Mouse (Mus musculus) embryonic facial prominence, embryonic 15.5 days (tissue): ENCODE data around the gene Mettl16. TPM values are rescaled to one million over a fixed set of nuclear protein-coding genes. Genes with fewer than 3 reads are reported as not detected.
A peak's percentile ranks its signal among the peaks of the same experiment; 100 is the strongest.

Source experiments
- ATAC-seq: fragments of 200-750 bp; cut with Nextera tagmentation; 2 replicates; pipeline ENCODE4 v1.8.0; 2017; ENCODE audit warnings: low read depth, moderate TSS enrichment; ENCODE audit not compliant: insufficient number of reproducible peaks, low FRiP score, low TSS enrichment
- H3K27ac ChIP-seq: fragments of 300-500 bp; sonication (generic); replicated peaks from 2 replicates; pipeline ENCODE4 v1.5.1; 2015; ENCODE audit warnings: mild to moderate bottlenecking, inconsistent platforms
- H3K27me3 ChIP-seq: fragments of 300-500 bp; sonication (generic); 2 replicates; pipeline ENCODE4 v1.6.1; 2015; ENCODE audit warnings: inconsistent platforms
- H3K36me3 ChIP-seq: fragments of 300-500 bp; sonication (generic); 2 replicates; pipeline ENCODE4 v1.6.1; 2015; ENCODE audit warnings: mild to moderate bottlenecking, inconsistent platforms
- H3K4me1 ChIP-seq: fragments of 300-500 bp; sonication (generic); 2 replicates; pipeline ENCODE4 v1.6.1; 2015; ENCODE audit warnings: inconsistent platforms
- H3K4me2 ChIP-seq: fragments of 300-500 bp; sonication (generic); replicated peaks from 2 replicates; pipeline ENCODE4 v1.6.1; 2015; ENCODE audit warnings: mild to moderate bottlenecking, inconsistent platforms
- H3K4me3 ChIP-seq: fragments of 300-500 bp; sonication (generic); replicated peaks from 2 replicates; pipeline ENCODE4 v1.5.1; 2015; ENCODE audit warnings: mild to moderate bottlenecking, inconsistent platforms
- H3K9ac ChIP-seq: fragments of 300-500 bp; sonication (generic); 2 replicates; pipeline ENCODE4 v1.6.1; 2015; ENCODE audit warnings: inconsistent platforms
- H3K9me3 ChIP-seq: fragments of 300-500 bp; sonication (generic); replicated peaks from 2 replicates; pipeline ENCODE4 v1.6.1; 2016; ENCODE audit warnings: inconsistent platforms
- WGBS: fragments of 180-500 bp; shearing (Covaris S2); methylation state at CpG from one replicate; pipeline ENCODE4 v1.1.7; 2015; 5-methylcytosine and 5-hydroxymethylcytosine counted together
- microRNA-seq: library from miRNA; unstranded; fragments of <30 nt; microRNA quantifications from one replicate; pipeline ENCODE4, GENCODE M21; 2016; ENCODE audit warnings: borderline number of aligned reads
- polyA plus RNA-seq: library from polyadenylated mRNA; unstranded; fragments of >200 nt; fragmentation: Nextera tagmentation; extraction: Ambion mirVana; gene quantifications from 2 replicates; pipeline ENCODE4 v1.2.1, GENCODE M21; 2015

Gene Mettl16
- polyA plus RNA-seq, 1 experiment from 2014 or later: 45.8 TPM

DNA sequence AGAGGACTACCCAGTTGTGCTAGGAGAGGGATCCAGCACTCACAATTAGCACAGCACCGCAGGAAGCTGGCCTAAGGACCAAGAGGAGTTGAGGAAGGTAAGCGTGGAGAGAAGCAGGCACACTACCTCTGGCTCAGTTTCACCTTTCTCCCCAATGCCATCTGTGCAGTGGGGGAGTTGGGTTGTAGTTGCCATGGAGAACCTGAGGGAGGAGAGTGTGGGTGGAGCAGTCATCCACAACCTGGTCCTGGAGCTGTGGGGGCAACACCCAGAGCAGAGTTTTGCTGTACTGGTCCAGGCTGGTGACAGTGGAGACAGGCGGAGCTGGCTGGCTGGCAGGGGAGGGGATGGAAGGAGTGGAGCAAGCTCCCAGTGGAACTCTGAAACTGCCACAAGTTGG is 104.0 kb downstream of the Mettl16 start:
- H3K4me1 ChIP-seq: peaks cover 30% of the 10 kb centered on the region
- no peak for ATAC-seq
- no peak overlapping the region for H3K9ac ChIP-seq
- peak overlapping the region; percentile 48 for H3K27ac ChIP-seq
- no peaks in the 10 kb centered on the region for H3K9me3 ChIP-seq
- no peaks in the 10 kb centered on the region for H3K27me3 ChIP-seq
- no peaks in the 10 kb centered on the region for H3K36me3 ChIP-seq
- H3K4me3 ChIP-seq: no peak overlapping the region
- H3K4me2 ChIP-seq: no peak overlapping the region
- 61% methylated on average over 3 of the region's 3 CpGs for WGBS

DNA sequence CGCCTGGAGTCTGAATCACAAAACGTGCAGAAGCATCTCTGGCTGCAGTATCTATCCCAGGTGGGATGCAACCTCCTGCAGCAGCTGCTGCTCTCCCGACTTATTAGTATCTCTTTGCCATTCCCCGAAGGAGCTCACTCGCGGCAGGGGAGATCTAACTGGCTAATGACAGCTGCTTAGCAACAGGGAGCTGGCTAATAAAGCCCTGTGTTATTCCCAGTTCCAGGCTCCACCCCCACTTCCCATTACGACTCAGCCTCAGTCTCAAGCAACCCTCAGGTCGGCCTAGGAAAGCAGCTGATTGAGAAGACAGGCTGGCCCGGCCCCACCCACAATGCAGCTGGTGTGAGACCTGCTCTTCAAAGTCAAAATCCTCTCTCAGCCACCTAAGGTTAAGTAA is 106.2 kb downstream of the Mettl16 start:
- no peaks in the 10 kb centered on the region for H3K9me3 ChIP-seq
- no peaks in the 10 kb centered on the region for H3K36me3 ChIP-seq
- H3K4me1 ChIP-seq: peaks cover 29% of the 10 kb centered on the region
- H3K27ac ChIP-seq: no peak overlapping the region
- H3K4me3 ChIP-seq: no peak overlapping the region
- 0 out of 2 replicates have a peak overlapping the region, but pooled peaks have one; percentile 12 for H3K4me2 ChIP-seq
- H3K27me3 ChIP-seq: no peaks in the 10 kb centered on the region
- 5% methylated on average over 9 of the region's 9 CpGs for WGBS
- H3K9ac ChIP-seq: no peak overlapping the region; the same call in 1 of the 2 replicates
- peak; percentile 84 for ATAC-seq

Small RNA genes lying within 50 kb of the gene (microRNA-seq; reads per million reads assigned to microRNA genes)
- gene Mir6926: not detected

Other genes starting within 250 kb of the Mettl16 start
- 3.5 and 3.7 TPM in 2 replicates for gene Rap1gap2, start 159.9 kb upstream of the Mettl16 start, polyA plus RNA-seq
- 0.46 and 0.71 TPM in 2 replicates for gene Ccdc92b, start 151.2 kb upstream of the Mettl16 start, polyA plus RNA-seq
- 26.6 and 27.1 TPM in 2 replicates for gene Cluh, start 121.3 kb upstream of the Mettl16 start, polyA plus RNA-seq
- gene Pafah1b1, start 46.2 kb upstream of the Mettl16 start, polyA plus RNA-seq: 44.0 and 44.5 TPM in 2 replicates
- gene Mnt, start 60.1 kb downstream of the Mettl16 start, polyA plus RNA-seq: 6.3 and 6.9 TPM in 2 replicates
- 5.8 and 6.8 TPM in 2 replicates for gene Sgsm2, start 126.2 kb downstream of the Mettl16 start, polyA plus RNA-seq
- 41.2 and 41.8 TPM in 2 replicates for gene Tsr1, start 127.2 kb downstream of the Mettl16 start, polyA plus RNA-seq
- gene Smg6, start 155.0 kb downstream of the Mettl16 start, polyA plus RNA-seq: 17.5 and 18.1 TPM in 2 replicates
- 26.9 and 29.6 TPM in 2 replicates for gene Srr, start 155.1 kb downstream of the Mettl16 start, polyA plus RNA-seq